Mouse (Mus musculus) lung, embryonic 16.5 days (tissue): ENCODE results near the gene Morn2. TPM values are rescaled to one million over a fixed set of nuclear protein-coding genes. Genes with fewer than 3 reads are reported as not detected.

Experiments used
- ATAC-seq: fragments of 200-750 bp; cut with Nextera tagmentation; 2 replicates; pipeline ENCODE4 v1.8.0; 2017; ENCODE audit warnings: low read depth, mild to moderate bottlenecking, moderate library complexity
- H3K27ac ChIP-seq: fragments of 300-500 bp; sonication (generic); 2 replicates; pipeline ENCODE4 v1.5.1; 2014; ENCODE audit warnings: mild to moderate bottlenecking, control low read depth, low read length
- H3K27me3 ChIP-seq: fragments of 300-500 bp; sonication (generic); 2 replicates; pipeline ENCODE4 v1.6.1; 2014; ENCODE audit warnings: low read depth, low read length, mixed read lengths; ENCODE audit not compliant: control insufficient read depth, insufficient read depth
- H3K36me3 ChIP-seq: fragments of 300-500 bp; sonication (generic); 2 replicates; pipeline ENCODE4 v1.6.1; 2014; ENCODE audit warnings: low read length; ENCODE audit not compliant: control insufficient read depth, insufficient read depth
- H3K4me1 ChIP-seq: fragments of 300-500 bp; sonication (generic); replicated peaks from 2 replicates; pipeline ENCODE4 v1.6.1; 2014; ENCODE audit warnings: low read length, mixed read lengths; ENCODE audit not compliant: control insufficient read depth, insufficient read depth
- H3K4me2 ChIP-seq: fragments of 300-500 bp; sonication (generic); 2 replicates; pipeline ENCODE4 v1.6.1; 2014; ENCODE audit warnings: low read depth, low read length, control low read depth
- H3K4me3 ChIP-seq: fragments of 300-500 bp; sonication (generic); 2 replicates; pipeline ENCODE4 v1.5.1; 2014; ENCODE audit warnings: mild to moderate bottlenecking, low read length, control low read depth
- H3K9ac ChIP-seq: fragments of 300-500 bp; sonication (generic); 2 replicates; pipeline ENCODE4 v1.6.1; 2014; ENCODE audit warnings: low read length, control low read depth
- H3K9me3 ChIP-seq: fragments of 300-500 bp; sonication (generic); 2 replicates; pipeline ENCODE4 v1.6.1; 2016; ENCODE audit warnings: low read length; ENCODE audit not compliant: control insufficient read depth
- WGBS: fragments of 180-500 bp; shearing (Covaris S2); extraction: QIAGEN DNeasy Blood & Tissue Kit; methylation state at CpG from one replicate; pipeline ENCODE4 v1.1.7; 2014; 5-methylcytosine and 5-hydroxymethylcytosine counted together
- polyA plus RNA-seq: library from polyadenylated mRNA; unstranded; fragments of >200 nt; fragmentation: Nextera tagmentation; extraction: Ambion mirVana; gene quantifications from 2 replicates; pipeline ENCODE4 v1.2.1, GENCODE M21; 2015

Morn2 gene
- polyA plus RNA-seq, 1 experiment from 2014 or later, result 35.8 TPM

DNA sequence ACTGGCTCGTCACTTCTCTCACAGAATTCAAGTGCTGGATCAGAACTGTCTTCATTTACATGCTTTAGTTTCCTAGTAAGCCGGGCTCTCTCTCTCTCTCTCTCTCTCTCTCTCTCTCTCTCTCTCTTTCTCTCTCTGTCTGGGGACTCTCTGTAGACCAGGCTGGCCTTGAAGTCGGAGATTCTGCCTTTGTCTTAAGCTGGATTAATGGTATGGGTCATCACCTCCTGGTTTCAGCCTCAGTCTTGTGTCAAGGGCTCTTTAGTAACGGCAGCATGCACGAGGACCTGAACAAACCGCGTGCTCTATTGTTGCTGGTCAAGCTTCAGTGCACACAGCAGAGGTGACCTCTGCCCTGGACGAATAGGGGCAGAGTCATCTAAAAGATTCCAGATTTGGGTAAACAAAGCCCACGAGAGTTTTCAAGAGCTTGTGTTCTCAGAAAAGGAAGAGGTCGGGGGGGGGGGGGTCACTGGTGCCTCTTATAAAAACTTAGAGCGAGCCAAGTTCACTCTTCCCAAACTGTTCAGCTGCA is 56.7 kb downstream of the Morn2 start:
- ATAC-seq, result no peak
- WGBS, result 62% methylated on average over 11 of the region's 11 CpGs
- Histone ChIP-seq H3K4me3 (no peak overlapping the region), H3K27ac (no peak overlapping the region), H3K9me3 (peaks cover 2% of the 10 kb centered on the region; the same call in 1 of the 2 replicates), H3K27me3 (no peaks in the 10 kb centered on the region), H3K9ac (no peak overlapping the region), H3K36me3 (no peaks in the 10 kb centered on the region), H3K4me1 (no peaks in the 10 kb centered on the region), H3K4me2 (no peak overlapping the region)

Other genes starting within 250 kb of the Morn2 start
- gene Hnrnpll, start 227.9 kb upstream of the Morn2 start, polyA plus RNA-seq, result 64.6 and 64.9 TPM in 2 replicates
- 20.4 TPM in 2 replicates for gene Galm, start 162.7 kb upstream of the Morn2 start, polyA plus RNA-seq
- 552 and 582 TPM in 2 replicates for gene Srsf7, start 82.9 kb upstream of the Morn2 start, polyA plus RNA-seq
- 0.24 TPM in 2 replicates for gene Ttc39d, start 82.7 kb upstream of the Morn2 start, polyA plus RNA-seq
- 37.0 and 38.5 TPM in 2 replicates for gene Gemin6, start 65.8 kb upstream of the Morn2 start, polyA plus RNA-seq
- gene Dhx57, start 273 bp downstream of the Morn2 start, polyA plus RNA-seq, result 14.5 and 15.2 TPM in 2 replicates
- gene Arhgef33, start 17.2 kb downstream of the Morn2 start, polyA plus RNA-seq, result 0.57 and 1.4 TPM in 2 replicates
- gene Gm10190, start 83.3 kb downstream of the Morn2 start, polyA plus RNA-seq, result 0.88 TPM in 1 of 2 replicates, not detected in the other
- 3.5 TPM in 2 replicates for gene Sos1, start 190.2 kb downstream of the Morn2 start, polyA plus RNA-seq